Mouse (Mus musculus) lung, adult 2 months (tissue): ENCODE data around the gene Arhgap25. TPM values are rescaled to one million over a fixed set of nuclear protein-coding genes. Genes with fewer than 3 reads are reported as not detected.
"Not testable (repeated sequence)": the region's sequence is repeated elsewhere in the genome, so short reads cannot be mapped to it uniquely, and the experiment has no call there.

ENCODE experiments used
- DNase-seq: peaks from one replicate; pipeline ENCODE4 v3.0.0; 2022
- H3K4me1 ChIP-seq: fragments of 200-500 bp; 2 replicates; pipeline ENCODE4 v1.6.1; 2011; ENCODE audit warnings: low read length; ENCODE audit not compliant: control insufficient read depth, insufficient read depth
- H3K4me3 ChIP-seq: fragments of 200-500 bp; replicated peaks from 2 replicates; pipeline ENCODE3; 2011; ENCODE audit warnings: low read depth, mild to moderate bottlenecking, control low read depth, low read length; ENCODE audit errors: extremely low read depth
- CTCF ChIP-seq: fragments of 200-500 bp; IDR thresholded peaks from 2 replicates; pipeline ENCODE4 v1.5.1; 2011; ENCODE audit warnings: mild to moderate bottlenecking, low read length, control low read depth; ENCODE audit not compliant: insufficient read depth
- POLR2A ChIP-seq: fragments of 200-500 bp; IDR thresholded peaks from 2 replicates; pipeline ENCODE4 v1.6.1; 2011; ENCODE audit warnings: low read depth, mild to moderate bottlenecking, control low read depth, low read length, borderline replicate concordance; ENCODE audit errors: extremely low read depth
- WGBS: fragments of 180-500 bp; shearing (Covaris S2); methylation state at CpG from one replicate; pipeline ENCODE4 v1.1.7; 2018; 5-methylcytosine and 5-hydroxymethylcytosine counted together
- polyA plus RNA-seq: library from polyadenylated mRNA; depleted of rRNA; stranded (reverse); fragments of >200 nt; gene quantifications from 2 replicates; pipeline ENCODE4 v1.2.3, GENCODE M21; 2012

Arhgap25 gene
- polyA plus RNA-seq, 1 experiment: 6.6 TPM

DNA sequence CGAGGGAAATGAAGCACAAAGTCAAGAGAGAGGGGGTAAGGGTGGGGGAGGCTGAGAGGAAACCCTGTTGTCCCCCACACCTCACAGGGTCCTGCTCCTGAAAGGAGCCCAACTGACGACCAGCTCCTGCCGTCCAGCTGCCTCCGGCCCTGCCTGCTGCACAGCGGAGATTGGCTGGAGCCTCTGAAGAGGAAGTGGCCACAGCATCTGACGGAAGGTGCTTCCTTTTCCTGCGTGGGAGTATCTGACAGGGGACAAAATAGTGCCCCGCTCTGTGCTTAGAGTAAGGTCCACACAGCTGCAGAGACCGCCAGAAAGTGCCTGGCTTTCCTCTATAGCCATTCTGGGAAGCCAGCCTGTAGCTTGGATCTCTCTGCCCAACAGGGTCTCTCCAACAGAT is 36.9 kb downstream of the Arhgap25 start:
- no peak for TF ChIP-seq CTCF
- peak; percentile 80; the same call in 1 of the 2 replicates for TF ChIP-seq POLR2A
- Histone ChIP-seq H3K4me3 (peak overlapping the region; percentile 79), H3K4me1 (peaks cover 3% of the 10 kb centered on the region; the same call in 1 of the 2 replicates)
- DNase-seq: peak; percentile 27
- WGBS: 32% methylated on average over 9 of the region's 9 CpGs

DNA sequence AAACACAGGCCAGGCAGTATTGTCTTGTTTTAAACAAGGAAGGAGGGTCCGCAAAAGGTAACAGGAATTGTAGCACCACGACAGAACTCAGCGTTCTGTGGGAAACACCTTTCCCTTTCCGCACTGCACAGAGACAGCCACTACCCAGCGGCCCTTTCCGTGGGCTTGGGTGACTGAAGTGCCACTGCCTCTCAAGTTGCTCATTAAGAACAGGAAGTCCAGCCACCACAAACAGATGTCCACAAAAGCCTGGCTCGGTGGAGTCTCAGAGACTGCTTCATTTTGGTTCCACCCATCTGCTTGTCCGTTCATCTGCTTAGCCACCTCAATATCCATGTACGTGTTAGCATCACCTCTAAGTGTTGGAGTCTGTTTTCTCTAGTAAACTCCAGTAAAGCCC is 38.7 kb downstream of the Arhgap25 start:
- WGBS: 30% methylated on average over 9 of the region's 9 CpGs
- peaks cover 3% of the 10 kb centered on the region; the same call in 1 of the 2 replicates for H3K4me1 ChIP-seq
- peak overlapping the region; percentile 15 for H3K4me3 ChIP-seq
- no peak for DNase-seq
- TF ChIP-seq POLR2A (no peak), CTCF (no peak)

DNA sequence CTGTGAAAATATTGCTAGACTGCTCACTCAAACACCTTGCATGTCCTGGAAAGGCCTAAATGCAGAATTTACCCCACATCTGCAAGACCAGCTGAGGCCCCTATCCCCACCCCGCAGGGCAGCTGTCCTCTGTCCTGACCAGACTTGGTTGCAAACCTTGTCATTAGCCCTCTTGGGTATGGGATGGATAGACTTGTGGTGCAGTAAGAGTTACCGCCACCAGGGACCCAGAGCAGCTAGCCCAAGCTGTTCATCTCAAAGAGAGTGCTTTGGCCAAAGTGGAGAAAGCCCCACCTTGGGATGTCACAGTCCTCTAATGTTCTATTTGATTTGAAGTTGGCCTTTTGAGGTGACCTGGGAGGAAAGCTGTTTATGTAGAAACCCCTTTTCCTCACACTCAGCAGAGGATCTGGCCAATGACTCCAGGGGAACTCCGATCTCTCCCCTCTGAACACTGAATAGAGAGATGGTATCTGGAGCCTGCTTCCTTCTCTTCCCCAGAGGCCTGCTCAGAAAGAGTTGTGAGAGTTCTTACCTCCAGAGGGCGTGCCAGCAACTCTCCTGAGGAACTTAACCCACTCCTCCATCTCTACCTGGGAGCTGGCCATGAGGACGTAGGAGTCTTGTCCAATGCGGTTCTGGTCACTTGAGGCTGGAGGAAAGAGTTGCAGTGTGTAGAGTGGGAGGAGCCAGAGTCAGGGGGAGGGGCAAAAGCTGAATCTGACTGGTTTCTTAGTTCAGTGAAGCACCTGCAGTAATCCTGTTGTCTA is 45.2 kb downstream of the Arhgap25 start:
- DNase-seq: peak; percentile 30

DNA sequence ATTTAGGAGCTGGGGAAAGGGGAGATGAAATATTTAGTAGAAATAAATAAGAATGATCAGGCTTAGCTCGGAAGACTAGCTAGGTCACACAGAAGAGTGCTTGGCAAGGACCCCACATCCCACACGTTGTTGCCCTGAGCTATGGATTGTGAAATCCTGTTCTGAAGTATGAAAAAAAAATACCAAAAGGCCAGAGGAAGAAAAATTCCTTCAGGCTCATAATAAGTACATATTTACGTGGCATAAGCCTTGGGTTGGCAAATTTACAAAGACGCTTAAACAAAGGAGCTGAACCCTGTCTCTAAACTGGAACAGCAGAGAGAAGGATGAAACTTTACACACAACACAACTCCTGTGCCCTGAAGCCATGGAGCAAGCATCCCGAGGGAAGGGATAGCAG is 48.3 kb downstream of the Arhgap25 start:
- Histone ChIP-seq H3K4me1 (no peaks in the 10 kb centered on the region), H3K4me3 (no peak overlapping the region)
- no peak for TF ChIP-seq POLR2A
- DNase-seq: no peak
- WGBS: 45% methylated on average over 5 of the region's 5 CpGs

More for the DNA sequence above, 45.2 kb downstream of the Arhgap25 start:
- no peak overlapping the region for H3K4me3 ChIP-seq
- no peaks in the 10 kb centered on the region for H3K4me1 ChIP-seq
- TF ChIP-seq CTCF (peak; percentile 31; the same call in 1 of the 2 replicates), POLR2A (no peak)
- 72% methylated on average over 6 of the region's 6 CpGs for WGBS

DNA sequence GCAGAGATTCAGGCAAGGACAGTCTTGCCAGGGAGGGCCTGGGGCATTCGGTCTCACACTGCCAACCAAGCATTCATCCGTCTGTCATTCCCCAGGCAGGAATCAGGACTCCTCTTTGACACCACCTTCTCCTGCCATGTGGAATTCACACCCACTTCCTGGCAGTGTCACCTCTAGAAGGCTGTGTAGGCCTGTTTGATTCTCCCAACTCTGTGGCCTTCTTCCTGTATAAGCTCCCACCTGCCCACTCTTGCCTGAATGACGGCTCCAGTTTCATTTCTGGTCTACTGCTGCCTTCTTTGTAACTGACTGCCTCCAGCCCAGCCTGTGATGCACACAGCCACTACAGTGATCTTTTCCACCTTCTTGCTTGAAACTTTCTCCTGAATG is 49.2 kb downstream of the Arhgap25 start:
- WGBS: 81% methylated on average over 3 of the region's 3 CpGs

DNA sequence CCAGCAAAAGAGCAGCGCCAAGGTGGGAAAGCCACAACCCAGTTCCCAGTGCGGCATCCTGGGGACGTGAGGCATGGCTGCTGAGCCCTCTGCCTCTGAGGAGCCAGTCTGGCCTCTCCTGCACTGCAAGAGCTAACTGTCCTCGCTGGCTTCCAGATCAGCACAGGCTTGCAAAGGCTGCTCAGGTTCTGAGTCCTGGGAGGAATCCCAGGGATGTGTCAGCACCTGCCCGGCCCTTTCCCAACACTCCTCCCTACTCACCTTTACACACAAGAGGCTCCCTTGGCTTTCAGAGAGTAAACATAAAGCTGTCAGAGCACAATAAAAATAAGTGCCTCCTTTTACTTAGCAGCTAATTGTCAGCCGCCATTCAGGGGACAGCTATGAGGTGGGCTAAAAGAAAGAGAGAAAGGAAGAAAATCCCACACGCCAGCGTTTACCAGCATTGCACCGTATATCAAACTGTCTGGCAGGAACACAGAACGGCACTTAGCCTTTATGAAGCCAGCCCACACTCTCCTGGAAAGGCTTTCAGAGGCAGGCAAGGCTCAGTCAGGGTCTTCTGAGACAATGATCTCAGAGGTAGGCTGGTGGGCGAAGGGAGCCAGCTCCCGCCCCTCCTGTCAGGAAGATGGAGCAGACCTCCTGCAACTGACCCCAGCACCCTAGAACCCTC is 49.7 kb downstream of the Arhgap25 start:
- no peaks in the 10 kb centered on the region for H3K4me1 ChIP-seq
- no peak for DNase-seq
- TF ChIP-seq POLR2A (no peak), CTCF (no peak)
- WGBS: 76% methylated on average over 12 of the region's 12 CpGs
- H3K4me3 ChIP-seq: no peak overlapping the region

More for the DNA sequence above, 49.2 kb downstream of the Arhgap25 start:
- Histone ChIP-seq H3K4me1 (no peaks in the 10 kb centered on the region), H3K4me3 (no peak overlapping the region)
- no peak for DNase-seq
- no peak for TF ChIP-seq CTCF
- no peak for TF ChIP-seq POLR2A

DNA sequence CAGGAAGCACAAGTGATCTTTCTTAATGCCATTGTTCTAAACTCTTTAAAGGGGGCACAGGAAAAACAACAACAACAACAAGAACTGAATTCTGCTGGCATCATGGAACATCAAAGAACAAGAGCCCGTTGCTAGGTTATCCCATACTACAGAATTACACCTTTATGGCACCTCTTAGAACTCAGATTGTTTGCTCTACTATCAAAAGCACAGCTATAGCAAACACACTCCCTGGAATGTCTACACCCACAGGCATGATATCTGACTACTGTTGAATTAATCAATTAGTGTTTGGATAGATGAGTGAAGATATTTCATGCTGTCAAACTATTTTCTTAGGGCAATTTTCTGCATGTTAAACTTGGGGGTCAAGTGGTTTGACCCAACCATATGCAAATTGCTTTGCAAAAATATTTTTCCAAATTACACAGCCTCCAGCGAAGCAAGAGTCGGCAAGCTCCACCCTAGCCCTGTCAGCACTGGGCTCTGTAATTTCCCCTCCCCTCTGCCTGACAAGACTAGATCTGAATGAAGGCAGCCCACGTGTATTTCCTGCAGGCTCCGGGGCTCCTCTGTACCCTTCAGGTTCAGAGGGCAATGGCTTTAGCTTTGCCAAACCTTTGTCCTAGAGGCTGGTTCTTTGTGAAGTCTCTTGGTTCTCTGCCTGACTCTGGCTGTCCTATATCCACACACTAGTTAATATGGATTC is 53.6 kb downstream of the Arhgap25 start:
- Histone ChIP-seq H3K4me3 (no peak overlapping the region), H3K4me1 (no peaks in the 10 kb centered on the region)
- no peak for TF ChIP-seq CTCF
- no peak for TF ChIP-seq POLR2A
- 37% methylated on average over 5 of the region's 5 CpGs for WGBS
- no peak for DNase-seq

DNA sequence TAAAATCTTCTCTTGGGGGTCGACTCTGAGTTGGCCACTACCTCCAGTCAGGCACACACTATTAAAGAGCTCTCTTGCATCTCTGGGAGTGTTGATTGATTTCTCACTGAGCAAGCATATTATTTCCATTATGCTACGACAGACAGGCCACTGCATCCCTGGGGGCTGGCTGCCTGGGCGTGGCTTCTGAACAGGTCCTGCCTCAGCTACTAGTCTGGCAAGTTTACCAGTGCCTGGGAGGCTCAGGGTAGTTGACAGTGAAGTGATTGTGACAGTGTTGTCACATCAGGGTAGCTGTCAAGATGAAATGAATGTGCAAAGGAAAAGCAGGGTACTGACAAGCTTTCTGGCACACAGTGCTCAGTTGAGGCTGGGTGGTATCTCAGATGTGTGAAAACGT is 54.2 kb downstream of the Arhgap25 start:
- Histone ChIP-seq H3K4me3 (no peak overlapping the region), H3K4me1 (no peaks in the 10 kb centered on the region)
- DNase-seq: no peak
- TF ChIP-seq POLR2A: no peak
- no peak for TF ChIP-seq CTCF
- WGBS: 47% methylated on average over 4 of the region's 4 CpGs

DNA sequence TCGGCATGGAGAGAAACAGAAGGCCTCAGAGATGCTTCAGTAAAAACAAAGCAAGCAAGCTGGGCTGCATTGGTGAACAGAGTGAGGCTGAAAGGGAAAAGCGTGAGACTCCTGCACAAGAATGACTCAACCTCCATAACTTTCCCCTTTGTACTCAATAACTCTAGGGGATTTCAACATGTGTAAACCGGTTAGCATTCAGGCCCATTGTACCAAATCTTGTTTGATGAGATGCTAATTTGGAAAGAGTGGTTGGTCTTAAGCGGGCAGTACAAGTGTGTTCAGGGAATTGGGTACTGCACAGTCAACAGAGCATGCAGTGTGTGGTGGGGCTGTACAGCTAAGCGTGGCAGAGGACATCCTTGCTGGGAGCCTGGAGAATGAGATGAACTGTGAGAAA is 57.8 kb downstream of the Arhgap25 start:
- TF ChIP-seq POLR2A (no peak), CTCF (no peak)
- H3K4me3 ChIP-seq: no peak overlapping the region
- no peak for DNase-seq
- 92% methylated on average over 5 of the region's 5 CpGs for WGBS
- H3K4me1 ChIP-seq: no peaks in the 10 kb centered on the region

DNA sequence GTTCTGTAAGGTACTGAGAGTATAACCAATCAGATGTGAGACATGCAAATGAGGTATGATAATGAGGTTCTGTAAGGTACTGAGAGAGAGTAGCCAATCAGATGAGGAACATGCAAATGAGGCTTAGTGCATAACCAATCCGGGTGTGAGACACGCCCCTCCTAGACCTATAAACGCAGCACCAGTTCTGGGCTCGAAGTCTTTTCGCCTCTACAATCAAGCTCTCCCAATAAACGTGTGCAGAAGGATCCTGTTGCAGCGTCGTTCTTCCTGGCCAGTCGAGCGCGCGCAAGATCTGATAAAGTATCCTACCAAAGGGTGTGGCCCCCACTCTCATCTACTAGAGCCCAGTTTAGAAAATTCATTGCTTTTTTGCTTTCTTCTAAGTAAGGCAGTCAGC is 63.0 kb downstream of the Arhgap25 start:
- WGBS: 91% methylated on average over 12 of the region's 12 CpGs
- not testable (repeated sequence) for H3K4me1 ChIP-seq, H3K4me3 ChIP-seq, DNase-seq
